Mouse (Mus musculus) C2C12 (cell line): ENCODE results near the gene Rab31. TPM values are rescaled to one million over a fixed set of nuclear protein-coding genes. Genes with fewer than 3 reads are reported as not detected.

Experiments
- H3K27me3 ChIP-seq: one replicate; pipeline ENCODE4 v1.6.1; 2011; ENCODE audit not compliant: control insufficient read depth, insufficient read depth, insufficient read length
- H3K36me3 ChIP-seq: one replicate; pipeline ENCODE4 v1.6.1; 2011; ENCODE audit not compliant: control insufficient read depth, insufficient read depth
- H3K4me3 ChIP-seq: one replicate; pipeline ENCODE4 v1.5.1; 2011; ENCODE audit warnings: mild to moderate bottlenecking, control low read depth; ENCODE audit not compliant: poor library complexity, insufficient read depth, severe bottlenecking
- H3K79me2 ChIP-seq: one replicate; pipeline ENCODE4 v1.6.1; 2011; ENCODE audit not compliant: control insufficient read depth, insufficient read depth
- H3K79me3 ChIP-seq: one replicate; pipeline ENCODE4 v1.6.1; 2011; ENCODE audit warnings: low read depth, control low read depth
- H3ac ChIP-seq: one replicate; pipeline ENCODE3; 2011; ENCODE audit warnings: low read depth; ENCODE audit not compliant: control insufficient read depth, insufficient read length
- CEBPB ChIP-seq: IDR thresholded peaks from one replicate; pipeline ENCODE4 v1.6.1; 2011; ENCODE audit warnings: low read depth, mild to moderate bottlenecking, control low read depth, moderate library complexity
- CTCF ChIP-seq: IDR thresholded peaks from one replicate; pipeline ENCODE4 v1.5.1; 2011; ENCODE audit not compliant: control insufficient read depth, insufficient read depth, insufficient read length
- FOSL1 ChIP-seq: IDR thresholded peaks from one replicate; pipeline ENCODE4 v1.8.0; 2011; ENCODE audit warnings: mild to moderate bottlenecking, low read length; ENCODE audit not compliant: poor library complexity, insufficient read depth, severe bottlenecking
- MAX ChIP-seq: IDR thresholded peaks from one replicate; pipeline ENCODE4 v1.6.1; 2011; ENCODE audit warnings: mild to moderate bottlenecking, control low read depth
- MYOD1 ChIP-seq: IDR thresholded peaks from one replicate; pipeline ENCODE4 v1.6.1; 2011; ENCODE audit warnings: low read depth; ENCODE audit not compliant: control insufficient read depth, insufficient read length
- MYOG ChIP-seq: IDR thresholded peaks from one replicate; pipeline ENCODE4 v1.6.1; 2011; ENCODE audit not compliant: control insufficient read depth, insufficient read length; ENCODE audit errors: extremely low read depth
- USF1 ChIP-seq: IDR thresholded peaks from one replicate; pipeline ENCODE4 v1.6.1; 2011; ENCODE audit warnings: low read depth, mild to moderate bottlenecking, control low read depth, moderate library complexity
- long read RNA-seq, 2 experiments: library from polyadenylated mRNA; unstranded; transcript quantifications; one replicate each; pipeline ENCODE4 v2.0.0; 2019 to 2020
- polyA plus RNA-seq: library from polyadenylated mRNA; unstranded; fragments of >200 nt; fragmentation: generic; extraction: Trizol; gene quantifications from one replicate; pipeline ENCODE4 v1.2.1, GENCODE M21; 2012; ENCODE audit warnings: missing spikeins

Rab31 gene
- polyA plus RNA-seq = 144 TPM
- long read RNA-seq, experiment 1, transcript Rab31-201 (7 exons, 3,473 nt) = major isoform, 76 of 193 reads
- long read RNA-seq, experiment 1, partial matches to known transcripts = 3 of 193 reads
- long read RNA-seq, experiment 1, other reads (novel, unspliced or antisense) = 114 of 193 reads
- long read RNA-seq, experiment 2, transcript Rab31-201 (7 exons, 3,473 nt) = major isoform, 509 of 734 reads
- long read RNA-seq, experiment 2, partial matches to known transcripts = 7 of 734 reads
- long read RNA-seq, experiment 2, other reads (novel, unspliced or antisense) = 218 of 734 reads

- H3ac ChIP-seq = peak within 1 kb of the TSS; percentile 87
- peaks cover 48% of the 10 kb centered on the region for H3K79me3 ChIP-seq
- no peaks in the 10 kb centered on the region for H3K27me3 ChIP-seq
- peaks cover 13% of the 10 kb centered on the region for H3K36me3 ChIP-seq
- TF ChIP-seq CEBPB (no peak), USF1 (peak; percentile 95), MAX (peak; percentile 7)
- peaks cover 55% of the 10 kb centered on the region for H3K79me2 ChIP-seq
- peak within 1 kb of the TSS; percentile 68 for H3K4me3 ChIP-seq
Measured at GRCm38 (mm10) chr17:65771951-65772934, at the start of gene Rab31. TSS of gene Rab31 (minus strand) at chr17:65772752.

- peaks cover 79% of the 10 kb centered on the region for H3K79me2 ChIP-seq
- no peak overlapping the region for H3K4me3 ChIP-seq
- peaks cover 86% of the 10 kb centered on the region for H3K36me3 ChIP-seq
- H3ac ChIP-seq = no peak overlapping the region
- TF ChIP-seq MYOD1 (no peak), CTCF (no peak), USF1 (no peak), MYOG (no peak), CEBPB (no peak), FOSL1 (no peak), MAX (no peak)
- no peaks in the 10 kb centered on the region for H3K27me3 ChIP-seq
- H3K79me3 ChIP-seq = peaks cover 34% of the 10 kb centered on the region
Measured at GRCm38 (mm10) chr17:65820197-65820596, 47.6 kb upstream of the Rab31 start.

- Histone ChIP-seq H3K79me2 (peaks cover 69% of the 10 kb centered on the region), H3K79me3 (peaks cover 32% of the 10 kb centered on the region), H3ac (no peak overlapping the region), H3K4me3 (no peak overlapping the region), H3K27me3 (no peaks in the 10 kb centered on the region), H3K36me3 (peaks cover 83% of the 10 kb centered on the region)
- TF ChIP-seq CTCF (no peak), MYOG (no peak), MAX (peak; percentile 31), FOSL1 (peak; percentile 93), MYOD1 (no peak), USF1 (no peak), CEBPB (no peak)
Measured at GRCm38 (mm10) chr17:65813763-65814162, 41.2 kb upstream of the Rab31 start.

- H3K4me3 ChIP-seq = no peak overlapping the region
- H3K79me3 ChIP-seq = peaks cover 44% of the 10 kb centered on the region
- peak overlapping the region; percentile 13 for H3ac ChIP-seq
- peaks cover 70% of the 10 kb centered on the region for H3K36me3 ChIP-seq
- H3K79me2 ChIP-seq = peaks cover 70% of the 10 kb centered on the region
- no peaks in the 10 kb centered on the region for H3K27me3 ChIP-seq
- TF ChIP-seq FOSL1 = no peak
- TF ChIP-seq USF1 = no peak
- no peak for TF ChIP-seq MYOG
- TF ChIP-seq CEBPB = no peak
- TF ChIP-seq CTCF = no peak
- TF ChIP-seq MYOD1 = no peak
- TF ChIP-seq MAX = no peak
Measured at GRCm38 (mm10) chr17:65811032-65811431, 38.5 kb upstream of the Rab31 start.

GRCm38 (mm10) chr17:65806416-65806815 is 33.9 kb upstream of the Rab31 start:
- Histone ChIP-seq H3K36me3 (peaks cover 59% of the 10 kb centered on the region), H3K27me3 (no peaks in the 10 kb centered on the region), H3K4me3 (no peak overlapping the region), H3K79me2 (peaks cover 98% of the 10 kb centered on the region), H3ac (no peak overlapping the region), H3K79me3 (peaks cover 75% of the 10 kb centered on the region)
- no peak for TF ChIP-seq MYOD1
- TF ChIP-seq FOSL1 = no peak
- no peak for TF ChIP-seq MAX
- no peak for TF ChIP-seq CEBPB
- TF ChIP-seq CTCF = no peak
- no peak for TF ChIP-seq USF1
- TF ChIP-seq MYOG = no peak

- Histone ChIP-seq H3ac (no peak overlapping the region), H3K27me3 (no peaks in the 10 kb centered on the region), H3K36me3 (peaks cover 54% of the 10 kb centered on the region), H3K4me3 (no peak overlapping the region), H3K79me3 (peaks cover 76% of the 10 kb centered on the region), H3K79me2 (peaks cover 98% of the 10 kb centered on the region)
- TF ChIP-seq CTCF = no peak
- TF ChIP-seq CEBPB = no peak
- TF ChIP-seq MYOD1 = no peak
- no peak for TF ChIP-seq MAX
- no peak for TF ChIP-seq MYOG
- no peak for TF ChIP-seq FOSL1
- no peak for TF ChIP-seq USF1
Measured at GRCm38 (mm10) chr17:65805966-65806365, 33.4 kb upstream of the Rab31 start.
